Mouse (Mus musculus) kidney, adult 2 months (tissue): ENCODE measurements at regions not wholly inside any gene's neighbourhood (a gene's known extent, or its start where the extent isn't known, plus 50 kb on each side); places are given as distances from the start of the nearest gene placed in this dataset.

Source experiments
- CTCF ChIP-seq: fragments of 200-500 bp; conservative IDR thresholded peaks from 2 replicates; pipeline ENCODE4 v1.5.1; 2011; ENCODE audit warnings: low read depth, mild to moderate bottlenecking, control low read depth, low read length, moderate library complexity, mixed read lengths; ENCODE audit not compliant: insufficient read depth, insufficient read length
- POLR2A ChIP-seq: fragments of 200-500 bp; IDR thresholded peaks from one replicate; pipeline ENCODE4 v1.6.1; 2011; ENCODE audit warnings: low read depth, low read length, control low read depth

DNA sequence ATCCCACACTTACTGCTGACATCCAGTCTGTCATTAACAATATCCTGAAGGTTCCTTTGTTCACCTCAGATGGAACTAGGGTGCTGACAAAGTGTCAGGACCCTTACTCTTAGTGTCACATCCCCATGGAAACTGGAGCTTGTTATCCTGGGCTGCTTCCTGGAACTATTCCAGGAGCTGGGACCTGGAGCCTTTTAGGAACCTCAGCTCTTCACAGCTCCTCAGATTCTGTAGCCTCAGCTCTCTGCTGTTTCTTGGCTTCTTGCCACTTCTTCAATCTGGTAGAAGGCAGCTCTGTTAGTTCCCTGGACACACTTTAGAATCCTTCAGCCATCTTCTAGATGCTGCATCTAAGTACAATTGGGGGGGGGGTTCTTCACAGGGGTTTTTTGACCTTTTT is 157.3 kb upstream of the Slc13a1 start:
- no peak for TF ChIP-seq CTCF
- no peak for TF ChIP-seq POLR2A
